Mouse (Mus musculus) mammary gland, adult 2 months (tissue): ENCODE measurements around the gene Bphl. TPM values are rescaled to one million over a fixed set of nuclear protein-coding genes. Genes with fewer than 3 reads are reported as not detected.

Experiments
- polyA plus RNA-seq: library from polyadenylated mRNA; depleted of rRNA; stranded (reverse); fragments of >200 nt; gene quantifications from 2 replicates; pipeline ENCODE4 v1.2.3, GENCODE M21; 2012; ENCODE audit warnings: low replicate concordance; rRNA removed

The Bphl gene
- 33.9 and 44.3 TPM in 2 replicates for polyA plus RNA-seq

DNA sequence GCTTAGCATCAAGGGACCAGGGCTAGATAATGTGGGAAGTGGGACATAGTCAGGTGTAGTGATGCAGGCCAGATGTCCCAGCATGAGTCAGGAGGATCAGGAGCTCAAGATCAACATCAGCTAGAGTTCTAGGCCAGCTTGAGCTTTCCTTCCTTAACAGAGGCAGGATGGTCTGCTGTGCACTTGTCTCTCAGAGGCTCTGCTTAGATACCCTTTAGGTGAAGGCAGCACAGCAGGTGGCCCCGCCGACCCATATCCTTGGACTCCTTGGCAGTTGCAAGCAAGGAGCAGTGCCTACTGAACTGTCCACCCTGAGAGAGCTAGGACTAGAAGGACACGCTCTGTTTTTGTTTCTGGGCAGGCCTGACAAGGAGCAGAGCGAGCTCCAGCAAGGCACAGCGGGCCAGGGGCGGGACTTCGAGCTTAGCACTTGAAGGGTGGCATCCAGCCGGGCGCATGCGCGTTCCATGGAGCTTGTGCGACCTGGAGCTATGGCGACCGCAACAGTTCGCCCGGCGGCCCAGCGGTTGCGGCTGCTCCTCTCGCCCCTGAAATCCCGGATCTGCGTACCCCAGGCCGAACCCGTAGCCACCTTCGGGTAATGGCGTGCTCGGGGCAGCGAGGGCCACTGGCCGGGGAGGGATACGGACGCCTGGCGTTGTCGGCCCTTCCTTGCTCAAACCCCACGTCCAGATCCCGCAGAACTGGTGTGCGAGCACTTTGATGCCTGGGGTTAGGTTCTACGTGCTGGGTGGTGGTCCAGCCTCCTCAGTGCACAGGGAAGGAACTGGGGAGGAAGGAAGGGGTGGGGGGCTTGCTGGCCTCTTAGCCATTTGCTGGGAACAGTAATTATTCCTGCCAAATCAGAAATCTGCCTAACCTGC lies at the start of gene Bphl:
Gene Bphl, plus strand, starts transcription at position 426 of the 884 bp plus-strand sequence.

DNA sequence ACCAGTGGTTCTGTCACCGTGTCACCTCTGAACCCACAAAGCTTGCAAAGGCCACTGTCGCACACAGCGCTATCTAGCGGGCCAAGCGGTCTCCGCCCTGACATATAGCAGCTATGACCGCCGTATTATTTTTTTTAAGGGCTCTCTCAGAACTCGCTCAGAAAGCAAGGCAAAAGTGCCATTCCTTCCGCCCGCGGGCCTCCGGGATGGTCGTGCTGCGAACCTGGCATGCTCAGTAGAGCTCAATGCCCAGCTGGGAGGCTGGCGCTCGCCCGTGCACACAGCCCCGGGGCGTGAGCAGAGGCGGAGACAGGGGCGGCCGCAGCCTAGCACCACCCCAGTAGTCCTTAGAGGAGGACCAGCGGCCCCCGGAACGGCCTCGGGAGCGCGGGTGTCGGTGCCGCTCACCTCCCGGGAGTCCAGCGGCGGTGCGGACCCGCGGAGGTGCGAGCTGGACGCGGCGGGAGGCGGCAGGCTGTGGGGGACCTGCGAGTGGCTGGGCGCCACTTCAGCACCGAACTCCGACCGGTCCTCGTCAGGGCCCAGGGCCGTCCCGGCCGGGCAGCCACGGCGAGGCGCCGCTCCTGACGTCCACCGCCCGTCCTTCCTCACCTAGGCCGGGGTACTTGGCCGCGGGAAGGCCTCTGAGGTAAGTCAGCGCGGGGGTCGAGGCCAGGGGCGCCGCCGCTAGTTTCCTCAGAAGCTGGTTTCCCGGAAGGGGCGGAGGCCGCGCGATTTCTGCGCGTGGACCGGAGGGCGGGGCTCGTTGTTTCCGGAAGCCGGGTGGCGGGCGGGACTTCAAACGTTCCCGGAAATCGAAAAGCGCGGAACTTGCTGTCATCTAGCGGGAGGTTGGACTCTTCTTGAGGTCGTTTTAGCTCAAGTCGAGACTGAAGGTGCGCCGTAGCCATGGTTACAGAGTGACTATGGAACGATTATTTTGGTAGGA lies 35.1 kb upstream of the Bphl start, which contains the start of the genes Ripk1 and Serpinb6a:
Gene Ripk1, plus strand, starts transcription at position 306 of the 949 bp plus-strand sequence.
Gene Serpinb6a, minus strand, starts transcription at position 737 of the 949 bp plus-strand sequence.

DNA sequence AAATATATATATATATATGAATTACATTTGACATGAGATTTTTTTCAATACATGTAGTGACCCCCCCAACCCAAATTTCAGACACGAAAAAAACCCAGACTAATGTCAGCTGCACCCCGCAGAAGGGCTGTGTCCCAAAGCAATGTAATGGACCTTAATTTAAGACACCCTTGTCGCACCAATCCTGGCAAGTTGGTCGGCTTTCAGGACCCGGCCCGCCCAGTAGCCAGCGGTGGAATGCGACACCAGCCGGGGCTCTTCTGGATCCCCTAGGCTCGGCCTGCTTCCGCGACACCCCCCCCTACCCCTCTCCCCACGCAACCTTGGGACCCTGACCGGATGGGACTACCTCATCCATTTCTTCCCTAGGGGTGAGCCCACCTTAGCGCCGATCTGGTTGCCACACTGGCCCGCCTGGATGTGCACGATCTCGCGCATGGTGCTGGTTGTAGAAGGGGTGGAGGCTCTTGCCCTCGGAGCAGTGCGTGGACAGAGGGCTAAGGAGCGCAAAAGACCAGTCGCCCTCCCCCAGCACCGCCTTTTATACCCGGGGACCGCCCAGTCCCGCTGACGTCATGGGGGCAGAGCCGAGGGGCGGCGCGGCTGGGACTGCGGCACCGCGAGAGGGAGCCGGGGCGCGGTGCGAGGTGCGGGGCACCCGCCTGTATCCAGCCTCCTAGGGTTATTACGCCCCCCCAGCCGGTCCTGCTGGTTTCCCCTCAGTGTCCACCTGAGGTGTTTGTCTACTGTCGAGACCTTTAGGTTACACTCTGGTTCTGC lies 40.3 kb downstream of the Bphl start, which contains the start of gene Tubb2a:
Gene Tubb2a, minus strand, starts transcription at position 516 of the 780 bp plus-strand sequence.

Other genes starting within 250 kb of the Bphl start
- gene Serpinb6e, start 194.2 kb upstream of the Bphl start, polyA plus RNA-seq, result 0.80 TPM in 1 of 2 replicates, not detected in the other
- not detected in 2 replicates for gene Serpinb6c, start 131.9 kb upstream of the Bphl start, polyA plus RNA-seq
- gene Nqo2, start 72.9 kb upstream of the Bphl start, polyA plus RNA-seq, result 3.2 and 15.1 TPM in 2 replicates
- gene Ripk1, start 35.2 kb upstream of the Bphl start, polyA plus RNA-seq, result 6.7 and 17.5 TPM in 2 replicates
- gene Serpinb6a, start 34.8 kb upstream of the Bphl start, polyA plus RNA-seq, result 58.3 and 126 TPM in 2 replicates
- 213 and 220 TPM in 2 replicates for gene Tubb2a, start 40.4 kb downstream of the Bphl start, polyA plus RNA-seq
- gene Tubb2b, start 92.9 kb downstream of the Bphl start, polyA plus RNA-seq, result 20.0 and 20.8 TPM in 2 replicates
- gene Psmg4, start 125.4 kb downstream of the Bphl start, polyA plus RNA-seq, result 77.4 and 194 TPM in 2 replicates